Mouse (Mus musculus) C2C12 (cell line): ENCODE results near the gene U90926. TPM values are rescaled to one million over a fixed set of nuclear protein-coding genes. Genes with fewer than 3 reads are reported as not detected.

Experiments used
- H3K27me3 ChIP-seq: one replicate; pipeline ENCODE4 v1.6.1; 2011; ENCODE audit not compliant: control insufficient read depth, insufficient read depth, insufficient read length
- H3K36me3 ChIP-seq: one replicate; pipeline ENCODE4 v1.6.1; 2011; ENCODE audit not compliant: control insufficient read depth, insufficient read depth
- H3K4me3 ChIP-seq: one replicate; pipeline ENCODE4 v1.5.1; 2011; ENCODE audit warnings: mild to moderate bottlenecking, control low read depth; ENCODE audit not compliant: poor library complexity, insufficient read depth, severe bottlenecking
- H3K79me2 ChIP-seq: one replicate; pipeline ENCODE4 v1.6.1; 2011; ENCODE audit not compliant: control insufficient read depth, insufficient read depth
- H3K79me3 ChIP-seq: one replicate; pipeline ENCODE4 v1.6.1; 2011; ENCODE audit warnings: low read depth, control low read depth
- H3ac ChIP-seq: one replicate; pipeline ENCODE3; 2011; ENCODE audit warnings: low read depth; ENCODE audit not compliant: control insufficient read depth, insufficient read length
- CEBPB ChIP-seq: IDR thresholded peaks from one replicate; pipeline ENCODE4 v1.6.1; 2011; ENCODE audit warnings: low read depth, mild to moderate bottlenecking, control low read depth, moderate library complexity
- CTCF ChIP-seq: IDR thresholded peaks from one replicate; pipeline ENCODE4 v1.5.1; 2011; ENCODE audit not compliant: control insufficient read depth, insufficient read depth, insufficient read length
- FOSL1 ChIP-seq: IDR thresholded peaks from one replicate; pipeline ENCODE4 v1.8.0; 2011; ENCODE audit warnings: mild to moderate bottlenecking, low read length; ENCODE audit not compliant: poor library complexity, insufficient read depth, severe bottlenecking
- MAX ChIP-seq: IDR thresholded peaks from one replicate; pipeline ENCODE4 v1.6.1; 2011; ENCODE audit warnings: mild to moderate bottlenecking, control low read depth
- MYOD1 ChIP-seq: IDR thresholded peaks from one replicate; pipeline ENCODE4 v1.6.1; 2011; ENCODE audit warnings: low read depth; ENCODE audit not compliant: control insufficient read depth, insufficient read length
- MYOG ChIP-seq: IDR thresholded peaks from one replicate; pipeline ENCODE4 v1.6.1; 2011; ENCODE audit not compliant: control insufficient read depth, insufficient read length; ENCODE audit errors: extremely low read depth
- USF1 ChIP-seq: IDR thresholded peaks from one replicate; pipeline ENCODE4 v1.6.1; 2011; ENCODE audit warnings: low read depth, mild to moderate bottlenecking, control low read depth, moderate library complexity
- polyA plus RNA-seq: library from polyadenylated mRNA; unstranded; fragments of >200 nt; fragmentation: generic; extraction: Trizol; gene quantifications from one replicate; pipeline ENCODE4 v1.2.1, GENCODE M21; 2012; ENCODE audit warnings: missing spikeins

U90926 gene
- polyA plus RNA-seq, 1 experiment: 0.83 TPM

GRCm38 (mm10) chr5:92239333-92240232 lies 24.4 kb upstream of the U90926 start:
- Histone ChIP-seq H3ac (no peak overlapping the region), H3K36me3 (no peaks in the 10 kb centered on the region), H3K27me3 (no peaks in the 10 kb centered on the region), H3K4me3 (no peak overlapping the region), H3K79me3 (no peaks in the 10 kb centered on the region), H3K79me2 (no peaks in the 10 kb centered on the region)
- TF ChIP-seq CEBPB (no peak), CTCF (peak; percentile 43)

GRCm38 (mm10) chr5:92234939-92235557 lies 19.8 kb upstream of the U90926 start:
- Histone ChIP-seq H3K27me3 (no peaks in the 10 kb centered on the region), H3ac (no peak overlapping the region), H3K36me3 (no peaks in the 10 kb centered on the region), H3K79me3 (no peaks in the 10 kb centered on the region), H3K4me3 (peak overlapping the region; percentile 2), H3K79me2 (no peaks in the 10 kb centered on the region)
- TF ChIP-seq CTCF (no peak), USF1 (peak; percentile 32), FOSL1 (no peak), MAX (no peak)

GRCm38 (mm10) chr5:92233366-92233765 lies 18.2 kb upstream of the U90926 start:
- Histone ChIP-seq H3K27me3 (no peaks in the 10 kb centered on the region), H3K36me3 (no peaks in the 10 kb centered on the region), H3K79me3 (no peaks in the 10 kb centered on the region), H3K79me2 (no peaks in the 10 kb centered on the region), H3ac (no peak overlapping the region), H3K4me3 (no peak overlapping the region)
- TF ChIP-seq CTCF: no peak
- TF ChIP-seq CEBPB: no peak
- no peak for TF ChIP-seq MYOG
- TF ChIP-seq MYOD1: no peak
- no peak for TF ChIP-seq USF1
- TF ChIP-seq MAX: no peak
- no peak for TF ChIP-seq FOSL1

GRCm38 (mm10) chr5:92231836-92232235 lies 16.6 kb upstream of the U90926 start:
- H3ac ChIP-seq: no peak overlapping the region
- H3K79me2 ChIP-seq: no peaks in the 10 kb centered on the region
- H3K79me3 ChIP-seq: no peaks in the 10 kb centered on the region
- no peak overlapping the region for H3K4me3 ChIP-seq
- no peaks in the 10 kb centered on the region for H3K27me3 ChIP-seq
- no peak for TF ChIP-seq FOSL1
- TF ChIP-seq MYOD1: no peak
- TF ChIP-seq MAX: no peak
- TF ChIP-seq MYOG: no peak
- no peak for TF ChIP-seq CEBPB
- no peaks in the 10 kb centered on the region for H3K36me3 ChIP-seq

- H3K4me3 ChIP-seq: no peak overlapping the region
- H3K27me3 ChIP-seq: no peaks in the 10 kb centered on the region
- H3ac ChIP-seq: no peak overlapping the region
- no peaks in the 10 kb centered on the region for H3K79me2 ChIP-seq
- no peak for TF ChIP-seq MAX
- TF ChIP-seq FOSL1: no peak
- no peak for TF ChIP-seq CEBPB
- no peak for TF ChIP-seq MYOD1
- H3K79me3 ChIP-seq: no peaks in the 10 kb centered on the region
- no peaks in the 10 kb centered on the region for H3K36me3 ChIP-seq
Observed at GRCm38 (mm10) chr5:92230306-92230705, 15.1 kb upstream of the U90926 start.

- no peaks in the 10 kb centered on the region for H3K36me3 ChIP-seq
- no peaks in the 10 kb centered on the region for H3K27me3 ChIP-seq
- no peaks in the 10 kb centered on the region for H3K79me3 ChIP-seq
- TF ChIP-seq MYOD1: no peak
- no peak for TF ChIP-seq CEBPB
- no peak for TF ChIP-seq USF1
- TF ChIP-seq FOSL1: no peak
- TF ChIP-seq MAX: no peak
- no peak for TF ChIP-seq MYOG
- TF ChIP-seq CTCF: no peak
- H3K4me3 ChIP-seq: no peak overlapping the region
- H3ac ChIP-seq: no peak overlapping the region
- H3K79me2 ChIP-seq: no peaks in the 10 kb centered on the region
Observed at GRCm38 (mm10) chr5:92229514-92229913, 14.3 kb upstream of the U90926 start.
